Mouse (Mus musculus): ENCODE data around the gene Lfng. TPM values are rescaled to one million over a fixed set of nuclear protein-coding genes. Genes with fewer than 3 reads are reported as not detected.

The Lfng gene
- total and polyA plus RNA-seq, 3 experiments, result 11.2 to 14.1 TPM; not detected in 1

- no peaks in the 10 kb centered on the region for H3K9me3 ChIP-seq (replicated peaks; ENCODE audit: insufficient read depth, low read length)
- no peaks in the 10 kb centered on the region for H3K27me3 ChIP-seq (ENCODE audit: control insufficient read depth in 1 of 2, insufficient read depth in 2 of 2, low read length in 2 of 2)
- H3K4me1 ChIP-seq (ENCODE audit: control insufficient read depth in 1 of 2, insufficient read depth in 2 of 2, low read length in 2 of 2), result peaks cover 11 to 30% of the 10 kb centered on the region in 2 experiments
- TF ChIP-seq TCF12 (IDR thresholded peaks at IDR 0.05; ENCODE audit: low read depth, low read length) (0 out of 2 replicates have a peak, but pooled peaks have one; percentile 8), NELFE (IDR thresholded peaks at IDR 0.05; ENCODE audit: low read depth, low read length) (no peak)
- peak within 1 kb of the TSS; percentile 80 for H3K9ac ChIP-seq (ENCODE audit: control insufficient read depth, low read depth, low read length, poor library complexity, severe bottlenecking)
- peak within 1 kb of the TSS; percentile 54 for H3K27ac ChIP-seq (ENCODE audit: control insufficient read depth, low read depth, low read length)
- H3K36me3 ChIP-seq (ENCODE audit: control insufficient read depth in 1 of 2, insufficient read depth in 2 of 2, low read length in 2 of 2), result peaks cover 0 to 18% of the 10 kb centered on the region in 2 experiments; a peak in 2 of 4 replicates
- peaks cover 4% of the 10 kb centered on the region; the same call in 1 of the 2 replicates for H3K79me2 ChIP-seq (ENCODE audit: control insufficient read depth, insufficient read depth, low read length, poor library complexity)
- peak; percentile 46 for DNase-seq (ENCODE audit: low read depth, low spot score)
- peak within 1 kb of the TSS; percentile 65 to 94 for H3K4me3 ChIP-seq (ENCODE audit: control insufficient read depth in 1 of 2, insufficient read depth in 1 of 2, low read depth in 2 of 2, low read length in 2 of 2)
These were observed 41.5 kb downstream of the Lfng start, which contains the start of gene Ttyh3 for GRCm38 (mm10) chr5:140648519-140649100. TSS of gene Ttyh3 (minus strand) at chr5:140649031.

GRCm38 (mm10) chr5:140649101-140649667 is 42.1 kb downstream of the Lfng start:
- no peaks in the 10 kb centered on the region for H3K27me3 ChIP-seq (ENCODE audit: control insufficient read depth in 1 of 2, insufficient read depth in 2 of 2, low read length in 2 of 2)
- H3K4me1 ChIP-seq (ENCODE audit: control insufficient read depth in 1 of 2, insufficient read depth in 2 of 2, low read length in 2 of 2), result peaks cover 11 to 29% of the 10 kb centered on the region in 2 experiments
- H3K27ac ChIP-seq (ENCODE audit: control insufficient read depth, low read depth, low read length), result peak overlapping the region; percentile 54
- peak; percentile 98 for DNase-seq (ENCODE audit: low read depth, low spot score)
- peaks cover 4% of the 10 kb centered on the region; the same call in 1 of the 2 replicates for H3K79me2 ChIP-seq (ENCODE audit: control insufficient read depth, insufficient read depth, low read length, poor library complexity)
- H3K4me3 ChIP-seq (ENCODE audit: control insufficient read depth in 1 of 2, insufficient read depth in 1 of 2, low read depth in 2 of 2, low read length in 2 of 2), result peak overlapping the region; percentile 46 to 51
- H3K9me3 ChIP-seq (replicated peaks; ENCODE audit: insufficient read depth, low read length), result no peaks in the 10 kb centered on the region
- peaks cover 0 to 18% of the 10 kb centered on the region in 2 experiments; a peak in 2 of 4 replicates for H3K36me3 ChIP-seq (ENCODE audit: control insufficient read depth in 1 of 2, insufficient read depth in 2 of 2, low read length in 2 of 2)
- H3K9ac ChIP-seq (ENCODE audit: control insufficient read depth, low read depth, low read length, poor library complexity, severe bottlenecking), result peak overlapping the region; percentile 58
- TF ChIP-seq UBTF (IDR thresholded peaks at IDR 0.05; ENCODE audit: borderline replicate concordance, insufficient read depth, low read depth, low read length), result no peak
- no peak for TF ChIP-seq SMC3 (IDR thresholded peaks at IDR 0.05; ENCODE audit: low read depth, low read length)
- no peak; the same call in 1 of the 2 replicates for TF ChIP-seq TCF12 (IDR thresholded peaks at IDR 0.05; ENCODE audit: low read depth, low read length)
- TF ChIP-seq POLR2AphosphoS2 (IDR thresholded peaks at IDR 0.05; ENCODE audit: low read length), result no peak; the same call in 1 of the 2 replicates
- no peak for TF ChIP-seq ELF1 (IDR thresholded peaks at IDR 0.05; ENCODE audit: low read depth, low read length)
- TF ChIP-seq MAFK (IDR thresholded peaks at IDR 0.05; ENCODE audit: borderline replicate concordance, low read depth, low read length), result no peak
- TF ChIP-seq ZMIZ1 (IDR thresholded peaks at IDR 0.05; ENCODE audit: low read depth, low read length), result no peak
- TF ChIP-seq RCOR1 (IDR thresholded peaks at IDR 0.05; ENCODE audit: low read depth, low read length), result no peak
- no peak for TF ChIP-seq ZC3H11A (IDR thresholded peaks at IDR 0.05; ENCODE audit: low read depth, low read length)
- no peak for TF ChIP-seq JUND (IDR thresholded peaks at IDR 0.05; ENCODE audit: low read depth, low read length)
- TF ChIP-seq ETS1 (IDR thresholded peaks at IDR 0.05; ENCODE audit: low read depth, low read length), result peak; percentile 37; the same call in 1 of the 2 replicates
- TF ChIP-seq TAL1 (IDR thresholded peaks at IDR 0.05; ENCODE audit: low read length), result no peak
- no peak for TF ChIP-seq RAD21 (IDR thresholded peaks at IDR 0.05; ENCODE audit: low read depth, low read length)
- peak in 1 of 2 experiments; percentile 32; a peak in 1 of 4 replicates for TF ChIP-seq EP300 (IDR thresholded peaks at IDR 0.05; ENCODE audit: low read depth in 1 of 2, low read length in 2 of 2)
- TF ChIP-seq ZNF384 (IDR thresholded peaks at IDR 0.05; ENCODE audit: low read depth, low read length), result no peak
- TF ChIP-seq GABPA (IDR thresholded peaks at IDR 0.05; ENCODE audit: low read depth, low read length), result no peak
- TF ChIP-seq CHD1 (IDR thresholded peaks at IDR 0.05; ENCODE audit: low read depth, low read length), result no peak
- peak; percentile 31 to 89; a peak in 2 of 4 replicates for TF ChIP-seq POLR2A (IDR thresholded peaks at IDR 0.05; ENCODE audit: control insufficient read depth in 1 of 2, insufficient read depth in 1 of 2, low read depth in 1 of 2, low read length in 2 of 2, poor library complexity in 1 of 2)
- TF ChIP-seq POLR2AphosphoS5 (IDR thresholded peaks at IDR 0.05; ENCODE audit: borderline replicate concordance, low read depth, low read length), result no peak
- TF ChIP-seq BHLHE40 (IDR thresholded peaks at IDR 0.05; ENCODE audit: borderline replicate concordance, low read depth, low read length), result no peak
- no peak for TF ChIP-seq E2F4 (IDR thresholded peaks at IDR 0.05; ENCODE audit: borderline replicate concordance, low read depth, low read length)
- no peak for TF ChIP-seq MYC (IDR thresholded peaks at IDR 0.05; ENCODE audit: low read depth, low read length)
- no peak for TF ChIP-seq ZKSCAN1 (IDR thresholded peaks at IDR 0.05; ENCODE audit: low read depth, low read length)
- TF ChIP-seq CHD2 (IDR thresholded peaks at IDR 0.05; ENCODE audit: low read length), result no peak
- no peak for TF ChIP-seq CTCF (IDR thresholded peaks at IDR 0.05 in 2 of 3, conservative IDR thresholded peaks at IDR 0.05 in 1 of 3; ENCODE audit: control insufficient read depth in 1 of 3, insufficient read depth in 1 of 3, low read depth in 2 of 3, low read length in 3 of 3, poor library complexity in 1 of 3, severe bottlenecking in 1 of 3)
- TF ChIP-seq USF2 (IDR thresholded peaks at IDR 0.05; ENCODE audit: borderline replicate concordance in 1 of 2, insufficient read depth in 1 of 2, low read depth in 1 of 2, low read length in 2 of 2), result no peak
- no peak for TF ChIP-seq KAT2A (conservative IDR thresholded peaks at IDR 0.05; ENCODE audit: low read depth, low read length)
- TF ChIP-seq MAZ (IDR thresholded peaks at IDR 0.05; ENCODE audit: low read depth, low read length), result no peak
- TF ChIP-seq MYB (IDR thresholded peaks at IDR 0.05; ENCODE audit: low read depth, low read length), result no peak

Data from MEL (cell line).